Mouse (Mus musculus) G1E (cell line): Measurements from ENCODE around the gene Mex3d. TPM values are rescaled to one million over a fixed set of nuclear protein-coding genes. Genes with fewer than 3 reads are reported as not detected.

Experiments
- ATAC-seq: 2 replicates; pipeline ENCODE4 v1.8.0; 2016; ENCODE audit warnings: mild to moderate bottlenecking; ENCODE audit not compliant: insufficient number of reproducible peaks, poor library complexity, low FRiP score, severe bottlenecking; ENCODE audit errors: extremely low read depth
- DNase-seq: peaks from one replicate; pipeline ENCODE4 v3.0.0; 2012; ENCODE audit warnings: low spot score
- H3K27me3 ChIP-seq: 2 replicates; pipeline ENCODE4 v1.6.1; 2012; ENCODE audit warnings: mild to moderate bottlenecking, low read length, inconsistent platforms; ENCODE audit not compliant: insufficient read depth
- H3K36me3 ChIP-seq: replicated peaks from 2 replicates; pipeline ENCODE3; 2012; ENCODE audit warnings: mild to moderate bottlenecking, inconsistent platforms
- H3K4me1 ChIP-seq: 2 replicates; pipeline ENCODE4 v1.6.1; 2012; ENCODE audit warnings: low read depth, low read length, inconsistent platforms, mixed read lengths; ENCODE audit not compliant: insufficient read depth
- H3K4me3 ChIP-seq: 2 replicates; pipeline ENCODE4 v1.5.1; 2012; ENCODE audit warnings: low read depth, mild to moderate bottlenecking, inconsistent platforms, low read length, moderate library complexity, mixed read lengths
- H3K9me3 ChIP-seq: replicated peaks from 2 replicates; pipeline ENCODE4 v1.6.1; 2012; ENCODE audit warnings: inconsistent platforms
- CTCF ChIP-seq: IDR thresholded peaks from 2 replicates; pipeline ENCODE4 v1.5.1; 2012; ENCODE audit warnings: low read depth, low read length, inconsistent platforms, mixed read lengths
- GATA1 ChIP-seq: IDR thresholded peaks from 2 replicates; pipeline ENCODE4 v1.6.1; 2012; ENCODE audit warnings: borderline replicate concordance, low read length, inconsistent platforms, mixed read lengths
- GATA2 ChIP-seq: IDR thresholded peaks from 2 replicates; pipeline ENCODE4 v1.6.1; 2012; ENCODE audit warnings: low read depth, low read length, inconsistent platforms, borderline replicate concordance
- POLR2AphosphoS5 ChIP-seq: IDR thresholded peaks from 2 replicates; pipeline ENCODE4 v1.6.1; 2012; ENCODE audit warnings: low read depth, low read length, inconsistent platforms; ENCODE audit not compliant: insufficient replicate concordance
- TAL1 ChIP-seq: conservative IDR thresholded peaks from 2 replicates; pipeline ENCODE4 v1.6.1; 2012; ENCODE audit warnings: low read depth, low read length, inconsistent platforms, mixed read lengths
- polyA plus RNA-seq: library from polyadenylated mRNA; stranded (reverse); fragments of >175 nt; gene quantifications from 2 replicates; pipeline ENCODE4 v1.2.3, GENCODE M21; 2012
- total RNA-seq, 2 experiments: library from RNA; stranded (forward) in 1 of 2; stranded (reverse) in 1 of 2; fragments of 200-1000 nt in 1 of 2; fragments of >200 nt in 1 of 2; fragmentation: Nextera tagmentation in 1 of 2; gene quantifications; 2 replicates each; pipeline ENCODE4 v1.2.3; 2014 to 2017

The Mex3d gene
- total and polyA plus RNA-seq, 3 experiments = 8.7 to 35.3 (median 11.4) TPM

- peaks cover 86% of the 10 kb centered on the region for H3K4me1 ChIP-seq
- peaks cover 97% of the 10 kb centered on the region for H3K36me3 ChIP-seq
- ATAC-seq = peak; percentile 62; the same call in 1 of the 2 replicates
- no peak for TF ChIP-seq POLR2AphosphoS5
- no peak for TF ChIP-seq GATA2
- no peak for TF ChIP-seq CTCF
- no peak for TF ChIP-seq GATA1
- no peak for TF ChIP-seq TAL1
- H3K27me3 ChIP-seq = no peaks in the 10 kb centered on the region; the same call in 1 of the 2 replicates
- peaks cover 16% of the 10 kb centered on the region for H3K9me3 ChIP-seq
- peak overlapping the region; percentile 65; the same call in 1 of the 2 replicates for H3K4me3 ChIP-seq
- DNase-seq = peak; percentile 79
These were observed 36.1 kb upstream of the Mex3d start for GRCm38 (mm10) chr10:80423562-80423961.

GRCm38 (mm10) chr10:80421651-80422472 lies 34.4 kb upstream of the Mex3d start:
- Histone ChIP-seq H3K4me3 (peak overlapping the region; percentile 67; the same call in 1 of the 2 replicates), H3K4me1 (peaks cover 89% of the 10 kb centered on the region), H3K9me3 (peaks cover 12% of the 10 kb centered on the region), H3K36me3 (peaks cover 97% of the 10 kb centered on the region), H3K27me3 (no peaks in the 10 kb centered on the region; the same call in 1 of the 2 replicates)
- no peak for TF ChIP-seq GATA2
- peak; percentile 84 for TF ChIP-seq TAL1
- DNase-seq = peak; percentile 93
- ATAC-seq = peak; percentile 93

GRCm38 (mm10) chr10:80421208-80421607 lies 33.7 kb upstream of the Mex3d start:
- Histone ChIP-seq H3K4me3 (peak overlapping the region; percentile 67; the same call in 1 of the 2 replicates), H3K36me3 (peaks cover 97% of the 10 kb centered on the region), H3K9me3 (peaks cover 6% of the 10 kb centered on the region), H3K4me1 (peaks cover 89% of the 10 kb centered on the region), H3K27me3 (no peaks in the 10 kb centered on the region; the same call in 1 of the 2 replicates)
- TF ChIP-seq TAL1 = no peak
- no peak for TF ChIP-seq POLR2AphosphoS5
- TF ChIP-seq GATA1 = no peak
- TF ChIP-seq CTCF = no peak
- TF ChIP-seq GATA2 = no peak
- DNase-seq (no peak), ATAC-seq (no peak)

- Histone ChIP-seq H3K27me3 (no peaks in the 10 kb centered on the region; the same call in 1 of the 2 replicates), H3K4me3 (peak overlapping the region; percentile 67; the same call in 1 of the 2 replicates)
These were observed 33.3 kb upstream of the Mex3d start for GRCm38 (mm10) chr10:80420729-80421128.

GRCm38 (mm10) chr10:80419419-80419818 lies 32.0 kb upstream of the Mex3d start:
- Histone ChIP-seq H3K4me3 (peak overlapping the region; percentile 50; the same call in 1 of the 2 replicates), H3K4me1 (peaks cover 99% of the 10 kb centered on the region)
- ATAC-seq = no peak

More at GRCm38 (mm10) chr10:80420729-80421128, 33.3 kb upstream of the Mex3d start:
- Histone ChIP-seq H3K36me3 (peaks cover 97% of the 10 kb centered on the region), H3K4me1 (peaks cover 93% of the 10 kb centered on the region), H3K9me3 (peaks cover 5% of the 10 kb centered on the region; the same call in 1 of the 2 replicates)
- DNase-seq (no peak), ATAC-seq (no peak)
- TF ChIP-seq GATA2 = no peak
- TF ChIP-seq TAL1 = no peak
- no peak for TF ChIP-seq GATA1
- TF ChIP-seq CTCF = no peak
- no peak for TF ChIP-seq POLR2AphosphoS5

GRCm38 (mm10) chr10:80418311-80418710 lies 30.9 kb upstream of the Mex3d start:
- no peak overlapping the region; the same call in 1 of the 2 replicates for H3K4me3 ChIP-seq
- no peaks in the 10 kb centered on the region for H3K9me3 ChIP-seq
- DNase-seq = no peak
- no peak for ATAC-seq
- peaks cover 98% of the 10 kb centered on the region for H3K4me1 ChIP-seq
- no peak for TF ChIP-seq GATA1
- no peak for TF ChIP-seq CTCF
- TF ChIP-seq POLR2AphosphoS5 = no peak
- TF ChIP-seq TAL1 = no peak
- no peak for TF ChIP-seq GATA2
- no peaks in the 10 kb centered on the region; the same call in 1 of the 2 replicates for H3K27me3 ChIP-seq
- peaks cover 98% of the 10 kb centered on the region for H3K36me3 ChIP-seq

More at GRCm38 (mm10) chr10:80419419-80419818, 32.0 kb upstream of the Mex3d start:
- peaks cover 97% of the 10 kb centered on the region for H3K36me3 ChIP-seq
- no peaks in the 10 kb centered on the region; the same call in 1 of the 2 replicates for H3K27me3 ChIP-seq
- H3K9me3 ChIP-seq = no peaks in the 10 kb centered on the region
- no peak for DNase-seq
- no peak for TF ChIP-seq TAL1
- no peak for TF ChIP-seq CTCF
- TF ChIP-seq POLR2AphosphoS5 = no peak
- TF ChIP-seq GATA1 = no peak
- TF ChIP-seq GATA2 = no peak
